Mouse (Mus musculus): ENCODE data around the gene Slc26a9.
"Not testable (repeated sequence)": the region's sequence is repeated elsewhere in the genome, so short reads cannot be mapped to it uniquely, and the experiment has no call there.

The Slc26a9 gene

DNA sequence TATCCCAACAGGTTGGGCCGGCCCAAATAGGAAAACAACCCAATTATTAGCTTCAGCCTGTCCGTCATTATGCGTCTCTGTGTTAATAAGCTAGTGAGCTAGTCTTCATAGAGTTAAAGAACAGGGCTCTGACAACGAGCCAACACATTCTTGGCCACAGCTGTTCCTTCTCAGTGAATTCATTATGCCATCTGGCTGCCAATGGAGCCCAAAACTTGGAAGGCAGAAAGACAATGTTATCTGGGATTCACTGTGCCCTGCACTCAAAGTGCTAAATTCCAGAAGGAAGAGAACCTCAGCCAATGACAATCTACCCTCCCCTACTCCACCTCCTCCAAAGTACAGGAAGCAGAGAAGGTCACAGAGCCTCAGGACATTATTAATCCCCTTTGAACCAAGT, 26.8 kb downstream of the Slc26a9 start:
- peak; percentile 64 to 75 for DNase-seq

DNA sequence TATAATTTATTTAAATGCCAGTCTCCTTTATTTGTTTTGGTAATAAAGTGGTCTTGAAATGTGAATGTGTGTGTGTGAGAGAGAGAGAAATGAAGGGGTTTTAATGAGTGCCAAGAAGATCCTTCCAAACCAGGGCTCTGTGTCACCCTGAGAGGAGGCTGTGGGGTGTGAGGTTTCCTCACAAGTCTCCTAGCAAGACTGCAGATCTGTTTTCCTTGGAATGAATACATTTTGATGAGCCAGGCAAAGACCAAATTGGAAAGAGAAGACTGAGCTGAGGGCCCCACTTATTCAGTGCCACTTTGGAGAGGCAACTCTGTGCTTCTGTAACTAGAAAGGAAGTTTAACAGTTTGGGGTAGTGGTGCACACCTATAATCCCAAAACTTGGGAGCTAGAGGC, 27.6 kb downstream of the Slc26a9 start:
- no peak for DNase-seq

DNA sequence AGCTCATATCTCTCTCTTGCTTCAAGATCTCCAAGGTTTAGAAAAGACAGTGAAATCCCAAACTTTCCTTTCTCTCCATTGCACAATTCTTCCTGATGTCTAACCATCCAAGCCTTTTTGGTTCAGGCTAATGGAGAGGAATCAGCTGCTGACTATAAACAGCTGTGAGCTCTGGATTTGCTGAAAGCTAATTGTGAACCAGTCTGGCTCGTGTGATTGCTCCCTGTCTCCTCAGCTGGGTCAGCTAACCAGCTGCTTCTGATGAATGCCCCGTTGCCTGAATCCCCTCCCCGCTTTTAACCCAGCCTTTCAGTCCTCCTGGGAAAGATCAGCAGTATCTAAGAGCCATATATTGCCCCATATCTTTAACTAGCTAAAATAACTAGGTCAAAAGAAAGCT, 50.8 kb downstream of the Slc26a9 start:
- DNase-seq = no peak

DNA sequence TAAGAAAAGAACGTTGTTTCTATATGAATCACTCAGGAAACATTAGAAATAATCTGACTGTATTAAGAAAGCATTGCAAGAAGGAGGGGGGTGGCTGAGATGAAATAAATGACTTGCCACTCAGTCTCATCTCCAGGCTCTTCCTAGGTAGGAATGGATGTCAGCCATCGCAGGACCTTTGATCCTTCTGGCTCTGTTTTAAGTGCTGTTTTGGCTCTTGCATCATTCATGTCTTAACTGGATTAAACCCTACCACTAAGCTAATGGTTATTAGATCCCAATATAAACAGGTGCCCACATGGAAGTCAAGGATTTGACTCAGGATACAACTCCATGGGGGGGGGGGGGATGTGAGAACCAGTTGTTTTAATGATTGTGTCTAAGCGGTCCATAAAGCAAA, 51.3 kb downstream of the Slc26a9 start:
- DNase-seq = no peak

DNA sequence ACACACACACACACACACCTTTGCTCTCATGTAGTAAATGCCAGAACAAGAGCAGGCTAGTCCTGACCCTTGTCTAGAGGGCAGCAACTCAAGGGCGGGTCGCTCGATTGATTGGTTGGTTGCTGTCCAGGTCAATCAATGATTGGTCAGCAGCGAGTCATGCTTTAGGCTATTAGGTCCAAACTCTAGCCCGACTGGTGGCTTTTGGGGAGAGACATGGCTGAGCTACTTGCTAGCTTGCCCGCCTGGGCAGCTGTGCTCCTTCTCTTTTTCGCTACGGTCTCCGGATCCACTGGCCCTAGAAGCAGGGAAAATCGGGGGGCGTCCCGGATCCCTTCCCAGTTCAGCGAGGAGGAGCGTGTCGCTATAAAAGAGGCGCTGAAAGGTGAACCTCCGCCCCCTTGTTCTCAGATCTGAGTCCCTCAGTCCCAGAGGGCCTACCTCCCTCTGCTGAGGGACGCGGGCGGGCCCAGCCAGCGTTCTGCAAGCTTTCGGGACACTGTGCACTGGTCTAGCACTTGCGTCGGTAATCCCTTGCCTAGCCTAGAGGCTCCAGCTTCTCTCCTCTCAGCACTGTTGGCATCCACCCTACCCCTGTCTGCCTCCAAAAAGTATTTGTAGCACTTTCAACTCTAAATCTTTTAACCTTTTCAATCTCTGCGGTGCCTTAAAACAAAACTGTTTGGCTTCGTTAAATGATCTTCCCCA, 53.5 kb downstream of the Slc26a9 start, which contains the start of gene Pm20d1:
Gene Pm20d1 (plus strand): TSS at position 180 of the 708 bp plus-strand sequence.
- peak; percentile 39 to 63 for DNase-seq

DNA sequence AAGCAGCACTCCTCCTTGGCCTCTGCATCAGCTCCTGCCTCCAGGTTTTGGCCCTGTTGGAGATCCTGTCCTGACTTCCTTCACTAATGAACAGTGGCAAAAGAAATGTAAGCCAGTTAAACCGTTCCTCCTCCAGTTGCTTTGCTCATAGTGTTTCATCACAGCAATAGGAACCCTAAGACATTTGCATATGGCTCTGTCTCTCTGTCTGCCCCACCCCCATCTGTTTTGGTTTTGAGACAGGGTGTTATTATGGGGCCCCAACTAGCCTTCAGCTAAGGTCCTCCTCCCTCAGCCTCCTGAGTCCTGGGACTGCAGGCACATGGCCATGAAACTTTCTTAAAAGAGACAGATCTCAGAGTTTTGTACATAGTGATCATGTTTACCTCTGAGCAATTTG, 56.2 kb downstream of the Slc26a9 start:
- DNase-seq = no peak

DNA sequence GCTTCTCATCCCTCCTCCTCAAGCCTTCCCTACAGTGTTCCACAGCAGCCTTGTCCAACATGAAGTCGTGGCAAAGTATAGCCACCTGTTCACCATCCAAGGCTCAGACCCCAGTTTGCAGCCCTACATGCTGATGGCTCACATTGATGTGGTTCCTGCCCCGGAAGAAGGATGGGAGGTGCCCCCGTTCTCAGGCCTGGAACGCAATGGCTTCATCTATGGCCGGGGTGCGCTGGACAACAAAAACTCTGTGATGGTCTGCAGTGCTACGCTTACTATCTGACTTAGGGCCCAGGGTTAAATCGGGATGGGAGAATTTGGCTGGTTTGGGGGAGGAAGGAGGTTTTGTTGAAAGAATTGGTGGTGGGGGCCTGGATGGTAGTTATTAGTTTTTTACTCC, 57.2 kb downstream of the Slc26a9 start:
- no peak for DNase-seq

DNA sequence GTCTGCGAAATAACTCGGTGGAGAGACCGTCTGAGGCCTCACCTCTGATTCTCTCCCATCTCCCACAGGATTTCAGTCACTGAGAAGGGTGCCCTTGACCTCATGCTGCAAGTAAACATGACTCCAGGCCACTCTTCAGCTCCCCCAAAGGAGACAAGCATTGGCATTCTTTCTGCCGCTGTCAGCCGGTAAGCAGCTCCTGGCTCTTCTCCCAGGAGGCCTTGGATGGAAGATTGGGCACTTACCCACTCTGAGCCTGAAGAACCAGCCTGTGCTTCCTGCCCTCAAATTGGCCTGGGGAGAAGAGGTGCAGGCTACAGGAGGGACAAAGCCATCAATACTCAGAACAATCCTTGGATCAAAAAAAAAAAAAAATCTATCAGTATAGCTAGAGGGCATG, 58.8 kb downstream of the Slc26a9 start:
- peak; percentile 56 for DNase-seq

DNA sequence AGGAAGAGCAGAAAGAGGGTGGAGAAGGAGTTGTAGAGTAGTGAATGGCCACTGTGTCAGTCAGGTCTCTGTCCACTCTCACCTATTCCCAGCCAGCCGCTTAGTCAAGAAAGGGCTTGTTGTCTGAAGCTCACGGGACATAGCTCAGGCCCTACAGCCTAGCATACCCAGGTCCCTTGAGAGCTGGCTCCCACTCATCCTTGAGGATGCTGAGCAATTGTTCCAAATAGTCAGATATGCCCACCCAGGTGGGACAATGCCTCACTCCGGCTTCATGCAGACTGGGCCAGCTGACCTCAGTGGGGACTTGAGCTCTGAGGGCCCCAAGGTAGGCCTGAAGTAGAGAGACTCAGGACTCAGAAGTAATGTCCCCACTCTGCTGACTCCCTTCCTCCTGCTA, 60.3 kb downstream of the Slc26a9 start:
- DNase-seq = no peak

DNA sequence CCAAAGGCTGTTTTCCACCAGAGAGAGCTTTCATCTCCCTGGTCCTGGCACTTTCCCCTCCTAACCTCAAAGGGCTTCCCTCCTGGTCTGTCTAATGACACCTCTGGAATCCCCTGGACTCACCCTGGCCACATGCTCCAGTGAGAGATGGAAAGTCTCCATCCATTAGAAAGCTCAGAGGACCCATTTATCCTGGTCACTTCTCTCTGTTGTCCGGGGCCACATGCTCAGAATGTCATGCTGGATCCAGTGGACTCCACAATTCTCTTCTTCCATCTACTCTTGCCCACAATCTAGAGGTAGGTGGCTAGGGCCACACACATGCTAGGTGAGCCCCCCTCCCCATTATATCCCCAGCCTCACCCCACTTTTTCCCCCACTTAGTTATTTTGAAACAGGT, 65.2 kb downstream of the Slc26a9 start:
- no peak for DNase-seq

DNA sequence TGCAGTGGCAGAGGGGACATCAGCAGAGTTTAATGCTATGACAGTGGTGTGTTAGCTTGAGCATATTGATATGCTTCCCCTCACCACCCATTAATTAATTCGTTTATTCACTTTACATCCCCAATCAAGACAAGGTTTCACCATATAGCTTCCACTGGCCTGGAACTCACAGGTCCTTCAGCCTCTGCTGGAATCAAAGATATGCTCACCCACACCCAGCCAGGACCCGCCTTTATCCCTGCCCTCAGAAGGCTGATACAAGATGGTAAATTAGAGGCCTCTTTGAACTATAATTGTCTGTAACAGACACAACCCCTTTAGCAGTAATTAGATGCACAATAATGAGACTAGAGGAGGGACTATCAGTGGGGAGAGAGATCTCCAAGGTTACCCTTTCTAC, 65.8 kb downstream of the Slc26a9 start:
- no peak for DNase-seq

DNA sequence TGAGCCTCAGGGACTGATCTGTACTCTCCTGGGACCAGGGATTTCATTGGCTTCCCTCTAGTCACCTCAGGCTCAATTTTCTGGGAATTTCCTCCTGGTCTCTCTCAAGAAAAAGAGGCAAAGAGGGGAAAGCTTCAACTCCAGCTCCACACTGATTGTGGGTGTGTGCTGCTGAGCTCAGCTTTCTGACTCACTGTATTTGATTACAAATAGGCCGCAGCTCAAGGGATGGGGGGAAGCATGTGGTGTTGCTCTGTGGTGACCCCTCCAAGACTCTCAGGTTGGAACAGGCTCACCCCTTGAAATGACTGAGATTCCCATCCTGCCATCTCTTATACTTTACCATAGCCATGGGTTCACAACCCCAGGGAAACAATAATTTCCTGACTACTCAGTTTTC, 67.6 kb downstream of the Slc26a9 start:
- DNase-seq = no peak

DNA sequence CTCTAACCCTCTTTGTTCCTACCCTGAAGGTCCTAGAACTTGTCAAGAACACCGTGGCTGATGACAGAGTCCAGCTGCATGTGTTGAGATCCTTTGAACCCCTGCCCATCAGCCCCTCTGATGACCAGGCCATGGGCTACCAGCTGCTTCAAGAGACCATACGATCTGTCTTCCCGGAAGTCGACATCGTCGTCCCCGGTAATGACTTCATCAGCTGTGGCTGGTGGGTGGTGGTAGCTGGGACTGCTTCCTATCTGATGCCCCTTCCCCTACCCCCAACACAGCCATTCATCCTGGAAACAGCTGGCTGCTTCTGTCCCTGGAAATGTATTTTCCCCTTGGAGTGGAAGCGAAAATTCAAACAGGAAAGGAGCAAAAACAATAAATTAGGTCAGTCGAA, 68.2 kb downstream of the Slc26a9 start:
- DNase-seq = no peak

DNA sequence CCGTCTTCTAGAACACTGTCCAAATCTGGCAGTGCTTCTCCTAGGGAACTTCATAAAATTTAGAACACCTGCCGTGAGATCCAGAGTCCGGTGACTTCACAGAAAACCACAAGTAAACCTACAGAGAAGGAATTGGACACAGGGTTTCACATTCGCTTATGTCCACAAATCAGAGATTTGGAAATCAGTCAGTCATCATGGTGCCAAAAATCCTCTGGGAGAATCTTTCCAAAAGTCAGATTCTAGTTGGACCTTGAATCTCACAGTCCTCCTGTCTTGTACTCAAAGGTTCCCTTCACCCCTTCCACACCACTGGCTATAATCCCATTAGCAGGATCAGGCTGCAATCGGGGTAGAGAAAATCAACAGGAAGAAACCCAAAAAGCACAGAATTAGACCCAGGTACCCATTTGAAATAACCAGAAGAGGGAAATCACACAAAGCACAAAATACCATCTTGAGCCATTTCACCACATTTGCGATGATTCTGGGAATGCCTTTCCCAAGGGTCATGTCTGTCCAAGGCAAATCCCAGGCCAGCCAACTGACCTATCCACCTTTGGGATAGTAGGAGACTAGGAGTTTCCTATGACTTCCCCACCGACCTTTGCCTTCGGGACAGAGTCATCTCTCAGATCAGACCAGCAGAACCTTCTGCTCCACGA, 68.9 kb downstream of the Slc26a9 start:
- DNase-seq = no peak

DNA sequence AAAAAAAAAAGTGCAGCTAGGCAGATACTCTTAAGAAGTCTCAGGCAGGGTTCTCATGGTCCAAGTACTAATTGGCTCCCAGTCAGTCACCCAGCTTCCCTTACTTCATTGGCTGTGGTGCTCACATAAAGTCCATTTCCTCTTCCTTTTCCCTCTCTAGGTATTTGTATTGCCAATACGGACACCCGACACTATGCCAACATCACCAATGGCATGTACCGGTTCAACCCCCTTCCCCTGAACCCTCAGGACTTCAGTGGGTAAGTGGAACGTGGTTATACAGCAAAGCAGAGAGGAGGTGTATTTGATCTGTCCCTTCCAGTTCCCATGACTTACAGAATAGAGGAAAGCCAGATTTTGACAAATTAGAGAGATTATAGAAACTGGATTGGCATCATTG, 69.9 kb downstream of the Slc26a9 start:
- DNase-seq = no peak

DNA sequence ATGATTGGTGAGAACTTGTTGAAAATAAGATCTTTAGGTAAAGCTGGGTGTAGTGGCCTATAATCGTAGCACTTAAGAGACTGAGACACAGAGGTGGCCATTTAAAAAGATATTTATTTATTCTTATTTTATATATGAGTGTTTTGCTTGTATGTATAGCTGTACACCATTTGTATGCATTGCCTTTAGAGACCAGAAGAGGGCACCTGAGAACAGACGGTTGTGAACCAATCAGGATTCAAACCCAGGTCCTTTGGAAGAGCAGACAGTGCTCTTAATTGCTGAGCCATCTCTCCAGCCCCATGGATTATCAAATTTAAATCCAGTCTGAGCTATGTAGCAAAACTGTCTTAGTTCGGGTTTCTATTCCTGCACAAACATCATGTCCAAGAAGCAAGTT, 70.4 kb downstream of the Slc26a9 start:
- no peak for DNase-seq

DNA sequence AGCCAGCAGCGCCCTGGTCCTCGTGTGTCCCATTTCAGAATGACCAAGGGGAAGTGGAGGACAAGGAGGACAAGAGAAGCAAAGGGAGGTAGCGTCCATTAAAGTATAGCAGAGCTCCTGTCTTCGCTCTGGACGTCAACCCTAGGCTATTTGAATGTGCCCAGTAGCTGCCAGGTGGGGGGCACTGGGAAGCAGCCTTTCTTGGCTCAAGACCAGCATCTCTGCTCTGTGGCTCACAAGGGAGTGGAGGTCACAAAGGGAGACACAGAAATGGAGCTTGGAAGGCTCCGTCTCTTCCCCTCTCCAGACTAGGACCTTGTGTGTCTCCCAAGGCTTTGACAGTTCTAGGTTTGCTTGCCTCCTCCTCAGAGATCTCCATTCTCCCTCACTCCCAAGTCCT, 73.1 kb downstream of the Slc26a9 start:
- peak in 1 of 2 experiments; percentile 32 for DNase-seq

DNA sequence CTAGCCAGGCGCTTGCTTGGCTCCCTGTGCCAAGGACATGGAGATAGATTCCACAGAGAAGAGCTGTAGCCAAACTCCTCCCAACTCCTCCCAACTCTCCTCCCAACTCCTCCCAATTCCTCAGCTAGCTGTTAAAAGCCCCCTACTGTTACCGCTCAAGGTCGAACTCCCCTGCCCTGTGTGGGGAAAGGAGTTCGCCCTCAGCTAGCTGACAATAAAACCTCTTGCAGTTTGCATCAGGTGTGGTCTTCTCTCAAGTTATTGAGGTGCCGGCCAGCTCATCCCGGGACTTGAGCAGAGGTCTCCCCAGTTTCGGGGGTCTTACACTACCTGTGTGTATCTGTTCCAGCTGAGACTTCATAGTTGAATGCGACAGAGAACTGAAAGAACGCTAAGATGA, 76.5 kb downstream of the Slc26a9 start:
- DNase-seq = not testable (repeated sequence)

DNA sequence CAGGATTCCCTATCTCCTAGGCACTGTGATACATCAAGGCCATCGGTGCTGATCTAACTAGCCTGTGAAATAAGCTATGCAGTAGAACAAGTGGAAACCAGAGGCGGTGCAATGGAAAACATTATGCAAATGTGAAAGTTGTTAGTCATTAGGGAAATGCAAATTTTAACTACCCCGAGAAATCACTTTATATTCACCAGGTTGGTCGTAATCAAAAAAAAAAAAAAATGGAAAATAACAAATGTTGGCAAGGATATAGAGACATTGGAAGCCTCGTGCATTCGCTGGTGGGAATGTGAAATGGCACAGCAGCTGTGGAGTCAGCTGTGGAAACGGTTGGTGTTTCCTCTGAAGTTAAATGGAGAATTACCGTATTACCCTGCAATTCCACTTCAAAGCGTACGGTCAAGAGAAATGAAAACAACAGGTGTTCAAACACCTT, 77.1 kb downstream of the Slc26a9 start:
- no peak for DNase-seq
